Mouse (Mus musculus) left cerebral cortex, adult 11 months (tissue): ENCODE measurements around the gene Serpina1f.
"Not testable (repeated sequence)": the region's sequence is repeated elsewhere in the genome, so short reads cannot be mapped to it uniquely, and the experiment has no call there.

Experiments
- DNase-seq: peaks from one replicate; pipeline ENCODE4 v3.0.0; 2022; ENCODE audit warnings: low spot score

Serpina1f gene

GRCm38 (mm10) chr12:103695429-103695828 lies at the start of gene Serpina1f:
Serpina1f (minus strand) TSS chr12:103695529.
- no peak for DNase-seq

GRCm38 (mm10) chr12:103737791-103738580 lies 42.7 kb upstream of the Serpina1f start:
- DNase-seq = not testable (repeated sequence)

GRCm38 (mm10) chr12:103735566-103735965 lies 40.2 kb upstream of the Serpina1f start:
- not testable (repeated sequence) for DNase-seq

GRCm38 (mm10) chr12:103735101-103735500 lies 39.8 kb upstream of the Serpina1f start:
- DNase-seq = not testable (repeated sequence)

GRCm38 (mm10) chr12:103711537-103711936 lies 16.2 kb upstream of the Serpina1f start:
- no peak for DNase-seq

GRCm38 (mm10) chr12:103710405-103710804 lies 15.1 kb upstream of the Serpina1f start:
- DNase-seq = no peak

- no peak for DNase-seq
These were observed 10.8 kb upstream of the Serpina1f start for GRCm38 (mm10) chr12:103706113-103706512.

- no peak for DNase-seq
These were observed 10.2 kb upstream of the Serpina1f start for GRCm38 (mm10) chr12:103705547-103705946.

- DNase-seq = no peak
These were observed 4.9 kb upstream of the Serpina1f start for GRCm38 (mm10) chr12:103700144-103700750.

- no peak for DNase-seq
These were observed 7.0 kb downstream of the Serpina1f start for GRCm38 (mm10) chr12:103688221-103688814.

GRCm38 (mm10) chr12:103687021-103687420 lies 8.3 kb downstream of the Serpina1f start:
- DNase-seq = no peak

- peak; percentile 24 for DNase-seq
These were observed 9.3 kb downstream of the Serpina1f start for GRCm38 (mm10) chr12:103686050-103686449.

- DNase-seq = no peak
These were observed 9.9 kb downstream of the Serpina1f start for GRCm38 (mm10) chr12:103685386-103685785.

- no peak for DNase-seq
These were observed 11.6 kb downstream of the Serpina1f start for GRCm38 (mm10) chr12:103683775-103684174.

GRCm38 (mm10) chr12:103681739-103682138 lies 13.6 kb downstream of the Serpina1f start:
- DNase-seq = no peak

- DNase-seq = no peak
These were observed 14.2 kb downstream of the Serpina1f start for GRCm38 (mm10) chr12:103681169-103681568.

GRCm38 (mm10) chr12:103679853-103680252 lies 15.5 kb downstream of the Serpina1f start:
- DNase-seq = not testable (repeated sequence)

GRCm38 (mm10) chr12:103676039-103676438 lies 19.3 kb downstream of the Serpina1f start, which contains the start of gene Serpina16:
Serpina16 (minus strand) TSS chr12:103676139.
- no peak for DNase-seq

- no peak for DNase-seq
These were observed 22.1 kb downstream of the Serpina1f start for GRCm38 (mm10) chr12:103673179-103673578.

- no peak for DNase-seq
These were observed 23.8 kb downstream of the Serpina1f start for GRCm38 (mm10) chr12:103671483-103671882.

GRCm38 (mm10) chr12:103670964-103671363 lies 24.4 kb downstream of the Serpina1f start:
- no peak for DNase-seq

GRCm38 (mm10) chr12:103670344-103670743 lies 25.0 kb downstream of the Serpina1f start:
- no peak for DNase-seq

GRCm38 (mm10) chr12:103665286-103665685 lies 30.0 kb downstream of the Serpina1f start:
- no peak for DNase-seq
